8 mouse cellular contexts compared by ENCODE assay signal in genomic region chr16:58669917-58670630, GRCm38 (mm10). TPM values are rescaled to one million over a fixed set of nuclear protein-coding genes. Genes with fewer than 3 reads are reported as not detected.
DNase-seq lines count a peak whose midpoint lies in the region; ATAC-seq and TF ChIP-seq lines count a peak whose summit lies in the region.

TSS of gene Cpox (plus strand) at chr16:58670292.

- WGBS in hindbrain, postnatal 0 days, result under 1% methylated on average over 51 of the region's 51 CpGs

- peak; percentile 98 for ATAC-seq in hindbrain, postnatal 0 days
- ATAC-seq in megakaryocyte, adult 5-6 weeks (ENCODE audit: poor library complexity, severe bottlenecking), result peak; percentile 95

- peaks cover 9% of the 10 kb centered on the region; the same call in 1 of the 2 replicates for H3K4me1 ChIP-seq in hindbrain, postnatal 0 days (ENCODE audit: insufficient read depth, low read length)

- H3K4me2 ChIP-seq in hindbrain, postnatal 0 days (ENCODE audit: low read depth, low read length), result peak within 1 kb of the TSS; percentile 85

- intact Hi-C loops in gastrocnemius, adult 2 months (cut with DNase I), result loop anchor here (2.0 kb wide), 1 partner anchor 59 kb away; no protein-coding TSS in a partner anchor
- intact Hi-C loops in left cerebral cortex, adult 2 months (cut with DNase I), result loop anchor here (1.0 to 5.0 kb wide), 2 partner anchors 57 to 732 kb away; partner anchors contain the start of gene Cldnd1

- H3K27ac ChIP-seq in gastrocnemius, adult 2 months, result peak within 1 kb of the TSS; percentile 96
- H3K27ac ChIP-seq in hindbrain, postnatal 0 days, result peak within 1 kb of the TSS; percentile 86
- peak within 1 kb of the TSS; percentile 97 for H3K27ac ChIP-seq in left cerebral cortex, adult 2 months

- H3K4me3 ChIP-seq in gastrocnemius, adult 2 months, result peak within 1 kb of the TSS; percentile 92
- H3K4me3 ChIP-seq in hindbrain, postnatal 0 days (ENCODE audit: low read length), result peak within 1 kb of the TSS; percentile 98
- peak within 1 kb of the TSS; percentile 99 for H3K4me3 ChIP-seq in left cerebral cortex, adult 2 months

- H3K27me3 ChIP-seq in hindbrain, postnatal 0 days (ENCODE audit: insufficient read depth, low read length), result no peaks in the 10 kb centered on the region

- TF ChIP-seq CTCF in gastrocnemius, adult 2 months (IDR thresholded peaks at IDR 0.05), result peak; percentile 48
- peak; percentile 27 for TF ChIP-seq CTCF in hindbrain, postnatal 0 days (IDR thresholded peaks at IDR 0.05; ENCODE audit: low read depth)
- peak; percentile 38 for TF ChIP-seq CTCF in left cerebral cortex, adult 2 months (IDR thresholded peaks at IDR 0.05)

- no peaks in the 10 kb centered on the region for H3K9me3 ChIP-seq in hindbrain, postnatal 0 days (ENCODE audit: low read length)

- peaks cover 16% of the 10 kb centered on the region for H3K36me3 ChIP-seq in hindbrain, postnatal 0 days (ENCODE audit: insufficient read depth, low read length)

- peak; percentile 71 for DNase-seq in WW6 (ENCODE audit: low read depth, low spot score)
- DNase-seq in cerebellum, postnatal 4 days (ENCODE audit: low spot score in 2 of 2), result peak; percentile 51 to 73
- DNase-seq in gastrocnemius, adult 2 months, result peak; percentile 87
- peak; percentile 91 for DNase-seq in hindbrain, postnatal 0 days (ENCODE audit: low spot score)
- DNase-seq in left cerebral cortex, adult 2 months (ENCODE audit: extremely low spot score in 1 of 2, low spot score in 2 of 2), result peak; percentile 82 to 83
- DNase-seq in right cerebral cortex, adult 2 months (ENCODE audit: low spot score in 2 of 2), result peak; percentile 80 to 89
- DNase-seq in urinary bladder, postnatal 14 days (ENCODE audit: low spot score), result peak; percentile 82

- H3K9ac ChIP-seq in hindbrain, postnatal 0 days (replicated peaks; ENCODE audit: low read length), result peak within 1 kb of the TSS; percentile 85

RNA-seq across cellular contexts. Expression of gene Cpox, which starts in this region (rescaled TPM):
- total RNA-seq in gastrocnemius, adult 2 months (2021), result 10 to 100 TPM; 20.2 to 25.4 TPM
- 16.6 and 16.8 TPM in 2 replicates for total RNA-seq in hindbrain, postnatal 0 days (2014; rRNA removed)
- 12.6 and 13.8 TPM in 2 replicates for polyA plus RNA-seq in hindbrain, postnatal 0 days (2015; fragmentation: Nextera tagmentation; extraction: Ambion mirVana)
- total RNA-seq in left cerebral cortex, adult 2 months (2021), result 10 to 100 TPM; 35.5 to 37.5 TPM
- 36.6 and 50.8 TPM in 2 replicates for total RNA-seq in megakaryocyte, adult 5-6 weeks (2015)
- 17.7 and 25.5 TPM in 2 replicates for total RNA-seq in megakaryocyte, adult 5-6 weeks (2017)

Comparison
In these comparisons a context has a peak if more than half of its experiments do, and no peak if none do; other contexts are left out.
1. Peak in every context shown above with its lines: DNase-seq, ATAC-seq, H3K4me3 ChIP-seq and H3K27ac ChIP-seq.